Mouse (Mus musculus): ENCODE data around the gene Pcdh17.

The Pcdh17 gene

GRCm38 (mm10) chr14:84480546-84480945 is 37.2 kb downstream of the Pcdh17 start:
- DNase-seq = no peak

GRCm38 (mm10) chr14:84484350-84484749 is 41.0 kb downstream of the Pcdh17 start:
- DNase-seq = no peak

GRCm38 (mm10) chr14:84511010-84511409 is 67.6 kb downstream of the Pcdh17 start:
- DNase-seq = no peak

- no peak for DNase-seq
Observed at GRCm38 (mm10) chr14:84532397-84532796, 89.0 kb downstream of the Pcdh17 start.

- DNase-seq = no peak
Observed at GRCm38 (mm10) chr14:84535264-84535663, 91.9 kb downstream of the Pcdh17 start.

GRCm38 (mm10) chr14:84541838-84542237 is 98.5 kb downstream of the Pcdh17 start:
- no peak for DNase-seq

- DNase-seq = no peak
Observed at GRCm38 (mm10) chr14:84545968-84546367, 102.6 kb downstream of the Pcdh17 start.

GRCm38 (mm10) chr14:84547513-84548194 is 104.3 kb downstream of the Pcdh17 start:
- no peak for DNase-seq

GRCm38 (mm10) chr14:84551546-84551945 is 108.2 kb downstream of the Pcdh17 start:
- no peak for DNase-seq

GRCm38 (mm10) chr14:84571071-84571470 is 127.7 kb downstream of the Pcdh17 start:
- no peak for DNase-seq

All from thymus, postnatal 4 days (tissue).